Comparison of ENCODE assay signal across 11 mouse cellular contexts in genomic region chr9:60251765-60252164, GRCm38 (mm10).
DNase-seq lines count a peak whose midpoint lies in the region; ATAC-seq and TF ChIP-seq lines count a peak whose summit lies in the region.
"Had no signal": no experiment of that assay in that cellular context is flagged by ENCODE, and none has a peak within 500 bp of the region (broad histone marks: within the 10 kb centered on the region; RNA-seq: fewer than 3 reads in every experiment).

No protein-coding gene starts in this region.

- peak; percentile 67 for TF ChIP-seq CTCF in heart, adult 2 months (IDR thresholded peaks at IDR 0.05)
- TF ChIP-seq CTCF in embryonic fibroblast, embryonic 13.5 days (IDR thresholded peaks at IDR 0.05; ENCODE audit: borderline replicate concordance, insufficient read depth, low read length): peak; percentile 87; the same call in 1 of the 2 replicates

- intact Hi-C loops in heart, adult 2 months (cut with DNase I): no loop called here

- H3K27me3 ChIP-seq in heart, adult 2 months (ENCODE audit: control insufficient read depth, insufficient read depth, low read length): no peaks in the 10 kb centered on the region
- H3K27me3 ChIP-seq in limb, embryonic 11.5 days (ENCODE audit: control insufficient read depth, insufficient read depth, low read length): no peaks in the 10 kb centered on the region
- H3K27me3 ChIP-seq in limb, embryonic 10.5 days (ENCODE audit: low read depth, poor library complexity, severe bottlenecking): no peaks in the 10 kb centered on the region
- H3K27me3 ChIP-seq: embryonic facial prominence, embryonic 15.5 days; limb, embryonic 15.5 days; neural tube, embryonic 13.5 days had no signal

- TF ChIP-seq EP300 in heart, adult 2 months (IDR thresholded peaks at IDR 0.05; ENCODE audit: insufficient read depth, low read depth, low read length): no peak

- no peaks in the 10 kb centered on the region for H3K36me3 ChIP-seq in heart, adult 2 months (ENCODE audit: control insufficient read depth, insufficient read depth, low read length)
- no peaks in the 10 kb centered on the region for H3K36me3 ChIP-seq in limb, embryonic 11.5 days (ENCODE audit: control insufficient read depth, insufficient read depth, low read length)
- no peaks in the 10 kb centered on the region for H3K36me3 ChIP-seq in limb, embryonic 10.5 days
- H3K36me3 ChIP-seq: embryonic facial prominence, embryonic 15.5 days; neural tube, embryonic 13.5 days had no signal

- no peak overlapping the region for H3K27ac ChIP-seq in heart, adult 2 months
- no peak overlapping the region for H3K27ac ChIP-seq in limb, embryonic 11.5 days (replicated peaks; ENCODE audit: low read depth, low read length)
- H3K27ac ChIP-seq in limb, embryonic 10.5 days: no peak overlapping the region
- no peak overlapping the region for H3K27ac ChIP-seq in embryonic fibroblast, embryonic 13.5 days (ENCODE audit: insufficient read depth, low read length)
- H3K27ac ChIP-seq: embryonic facial prominence, embryonic 15.5 days; limb, embryonic 15.5 days; neural tube, embryonic 13.5 days had no signal

- no peaks in the 10 kb centered on the region for H3K4me1 ChIP-seq in heart, adult 2 months (ENCODE audit: control insufficient read depth, insufficient read depth, low read length)
- no peaks in the 10 kb centered on the region for H3K4me1 ChIP-seq in limb, embryonic 11.5 days (ENCODE audit: control insufficient read depth, insufficient read depth, low read length)
- H3K4me1 ChIP-seq in limb, embryonic 10.5 days: no peaks in the 10 kb centered on the region
- no peaks in the 10 kb centered on the region for H3K4me1 ChIP-seq in embryonic fibroblast, embryonic 13.5 days (ENCODE audit: control insufficient read depth, insufficient read depth, low read length)
- H3K4me1 ChIP-seq: embryonic facial prominence, embryonic 15.5 days; limb, embryonic 15.5 days; neural tube, embryonic 13.5 days had no signal

- TF ChIP-seq POLR2A in heart, adult 2 months (IDR thresholded peaks at IDR 0.05; ENCODE audit: insufficient read depth, low read depth, low read length): no peak
- TF ChIP-seq POLR2A in embryonic fibroblast, embryonic 13.5 days (IDR thresholded peaks at IDR 0.05; ENCODE audit: low read depth, low read length): no peak

- H3K9me3 ChIP-seq in limb, embryonic 11.5 days (ENCODE audit: control insufficient read depth, low read length): no peaks in the 10 kb centered on the region
- H3K9me3 ChIP-seq in limb, embryonic 10.5 days (replicated peaks): no peaks in the 10 kb centered on the region
- H3K9me3 ChIP-seq: embryonic facial prominence, embryonic 15.5 days; limb, embryonic 15.5 days; neural tube, embryonic 13.5 days had no signal

- DNase-seq in heart, adult 2 months: no peak
- no peak for DNase-seq in heart, adult 9 months (ENCODE audit: low spot score in 2 of 2)
- DNase-seq in limb, embryonic 11.5 days (ENCODE audit: low spot score): peak; percentile 49
- no peak for DNase-seq in limb, embryonic 10.5 days (ENCODE audit: low spot score)
- DNase-seq in ES-CJ7 (ENCODE audit: low read depth, low spot score): peak; percentile 14

- no peak overlapping the region for H3K4me2 ChIP-seq in limb, embryonic 11.5 days (ENCODE audit: low read depth, severe bottlenecking)
- H3K4me2 ChIP-seq: embryonic facial prominence, embryonic 15.5 days; limb, embryonic 15.5 days; neural tube, embryonic 13.5 days had no signal

- 67% methylated on average over 3 of the region's 3 CpGs for WGBS in heart, adult 2 months
- 66% methylated on average over 3 of the region's 3 CpGs for WGBS in limb, embryonic 11.5 days
- WGBS in limb, embryonic 10.5 days: 63% methylated on average over 3 of the region's 3 CpGs

- H3K4me3 ChIP-seq in heart, adult 2 months: no peak overlapping the region
- no peak overlapping the region for H3K4me3 ChIP-seq in limb, embryonic 11.5 days (ENCODE audit: low read depth, low read length)
- no peak overlapping the region for H3K4me3 ChIP-seq in limb, embryonic 10.5 days
- H3K4me3 ChIP-seq in embryonic fibroblast, embryonic 13.5 days (ENCODE audit: insufficient read depth, low read length): no peak overlapping the region
- H3K4me3 ChIP-seq: embryonic facial prominence, embryonic 15.5 days; limb, embryonic 15.5 days; neural tube, embryonic 13.5 days had no signal

- no peak overlapping the region for H3K9ac ChIP-seq in heart, adult 2 months (ENCODE audit: low read depth, low read length)
- no peak overlapping the region for H3K9ac ChIP-seq in limb, embryonic 11.5 days (ENCODE audit: low read length)
- H3K9ac ChIP-seq: embryonic facial prominence, embryonic 15.5 days; limb, embryonic 15.5 days; neural tube, embryonic 13.5 days had no signal

- no peak for ATAC-seq in limb, embryonic 11.5 days (ENCODE audit: insufficient number of reproducible peaks, low FRiP score, low TSS enrichment, low read depth)
- ATAC-seq in monocyte, adult 5-6 weeks (replicated peaks; ENCODE audit: insufficient number of reproducible peaks, low FRiP score, low TSS enrichment, poor library complexity, severe bottlenecking): no peak
- ATAC-seq in cerebellum, adult (ENCODE audit: insufficient number of reproducible peaks, low FRiP score, low TSS enrichment): no peak

- no peaks in the 10 kb centered on the region; the same call in 1 of the 2 replicates for H3K79me2 ChIP-seq in heart, adult 2 months (replicated peaks; ENCODE audit: control insufficient read depth, insufficient read depth, low read length)

Comparison
In these comparisons a context has a peak if more than half of its experiments do, and no peak if none do; other contexts are left out.
1. DNase-seq: peak in limb, embryonic 11.5 days (single experiment) and ES-CJ7 (single experiment); none in heart, adult 2 months (0 of 2), heart, adult 9 months (0 of 2) and limb, embryonic 10.5 days (single experiment).